Mouse (Mus musculus) myocyte (in vitro differentiated cells): ENCODE results near the gene Luzp1. TPM values are rescaled to one million over a fixed set of nuclear protein-coding genes. Genes with fewer than 3 reads are reported as not detected.

ENCODE experiments used
- H3K27me3 ChIP-seq: one replicate; pipeline ENCODE4 v1.6.1; 2011; ENCODE audit not compliant: control insufficient read depth, insufficient read depth, insufficient read length
- H3K36me3 ChIP-seq: one replicate; pipeline ENCODE4 v1.6.1; 2011; ENCODE audit not compliant: control insufficient read depth, insufficient read depth
- H3K4me2 ChIP-seq: one replicate; pipeline ENCODE4 v1.6.1; 2011; ENCODE audit warnings: low read depth, control low read depth
- H3K4me3 ChIP-seq: one replicate; pipeline ENCODE4 v1.5.1; 2011; ENCODE audit warnings: mild to moderate bottlenecking, control low read depth, moderate library complexity
- H3K79me2 ChIP-seq: one replicate; pipeline ENCODE4 v1.6.1; 2011; ENCODE audit not compliant: control insufficient read depth, insufficient read depth
- H3ac ChIP-seq: one replicate; pipeline ENCODE4 v1.6.1; 2011; ENCODE audit not compliant: control insufficient read depth, insufficient read length
- CEBPB ChIP-seq: IDR thresholded peaks from 2 replicates; pipeline ENCODE4 v1.6.1; 2011; ENCODE audit warnings: mild to moderate bottlenecking, moderate library complexity; ENCODE audit not compliant: poor library complexity, insufficient read depth, severe bottlenecking
- E2F4 ChIP-seq: IDR thresholded peaks from one replicate; pipeline ENCODE4 v1.6.1; 2011; ENCODE audit warnings: mild to moderate bottlenecking, control low read depth, moderate library complexity; ENCODE audit not compliant: insufficient read depth
- MAX ChIP-seq: IDR thresholded peaks from one replicate; pipeline ENCODE4 v1.6.1; 2011; ENCODE audit warnings: low read depth, mild to moderate bottlenecking, control low read depth
- MYOD1 ChIP-seq, 3 experiments: IDR thresholded peaks; one replicate each; pipeline ENCODE4 v1.6.1; 2011; ENCODE audit warnings: control low read depth in 2 of 3, low read depth in 2 of 3, mild to moderate bottlenecking in 2 of 3, moderate library complexity in 1 of 3; ENCODE audit not compliant: insufficient read length in 2 of 3, control insufficient read depth in 1 of 3
- MYOG ChIP-seq, 3 experiments: IDR thresholded peaks; one replicate each; pipeline ENCODE4 v1.6.1; 2011; ENCODE audit warnings: control low read depth in 2 of 3, low read depth in 2 of 3, mild to moderate bottlenecking in 2 of 3; ENCODE audit not compliant: insufficient read length in 2 of 3, control insufficient read depth in 1 of 3, insufficient read depth in 1 of 3
- POLR2A ChIP-seq: IDR thresholded peaks from one replicate; pipeline ENCODE4 v1.6.1; 2011; ENCODE audit warnings: low read depth, mild to moderate bottlenecking, control low read depth, moderate library complexity; ENCODE audit not compliant: insufficient read length
- POLR2AphosphoS2 ChIP-seq: IDR thresholded peaks from one replicate; pipeline ENCODE4 v1.6.1; 2011; ENCODE audit warnings: low read depth, control low read depth; ENCODE audit not compliant: insufficient read length
- REST ChIP-seq: IDR thresholded peaks from one replicate; pipeline ENCODE4 v1.6.1; 2011; ENCODE audit warnings: mild to moderate bottlenecking, control low read depth, moderate library complexity; ENCODE audit not compliant: insufficient read depth, insufficient read length
- SRF ChIP-seq: IDR thresholded peaks from one replicate; pipeline ENCODE4 v1.6.1; 2011; ENCODE audit warnings: low read depth; ENCODE audit not compliant: control insufficient read depth, insufficient read length
- TCF12 ChIP-seq: IDR thresholded peaks from one replicate; pipeline ENCODE4 v1.6.1; 2011; ENCODE audit warnings: mild to moderate bottlenecking, control low read depth; ENCODE audit not compliant: poor library complexity, insufficient read depth, severe bottlenecking
- TCF3 ChIP-seq: IDR thresholded peaks from one replicate; pipeline ENCODE4 v1.6.1; 2011; ENCODE audit warnings: low read depth, control low read depth; ENCODE audit not compliant: insufficient read length
- USF1 ChIP-seq: IDR thresholded peaks from one replicate; pipeline ENCODE4 v1.6.1; 2011; ENCODE audit warnings: low read depth, mild to moderate bottlenecking, control low read depth, moderate library complexity
- polyA plus RNA-seq: library from polyadenylated mRNA; unstranded; fragments of >200 nt; fragmentation: generic; extraction: Trizol; gene quantifications from one replicate; pipeline ENCODE4 v1.2.1, GENCODE M21; 2012; ENCODE audit warnings: missing spikeins

Luzp1 gene
- polyA plus RNA-seq, 1 experiment = 12.5 TPM

DNA sequence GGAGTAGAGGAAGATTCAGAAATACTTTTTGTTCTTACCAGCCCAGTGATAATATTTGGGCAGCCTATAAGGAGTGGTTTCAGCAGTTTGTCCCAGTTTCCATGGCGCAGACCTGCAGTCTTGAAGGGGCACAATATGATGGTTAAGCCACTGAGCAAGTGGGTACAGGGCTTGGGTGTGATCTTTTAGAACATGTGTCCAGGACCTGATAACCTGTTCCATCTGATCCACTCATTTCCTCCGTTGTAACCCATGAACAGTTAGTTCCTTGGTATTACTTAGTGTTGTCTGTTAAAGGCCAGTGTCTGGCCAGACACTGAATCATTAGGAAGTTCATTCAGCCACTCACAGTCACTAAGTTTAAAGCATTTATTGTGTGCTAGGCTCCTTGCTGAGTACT lies 54.7 kb downstream of the Luzp1 start:
- Histone ChIP-seq H3K79me2 (peaks cover 65% of the 10 kb centered on the region), H3K4me3 (no peak overlapping the region), H3ac (no peak overlapping the region), H3K4me2 (no peak overlapping the region), H3K27me3 (no peaks in the 10 kb centered on the region), H3K36me3 (peaks cover 6% of the 10 kb centered on the region)
- no peak for TF ChIP-seq MYOG (IDR thresholded peaks at IDR 0.05; ENCODE audit: control insufficient read depth in 1 of 3, insufficient read depth in 1 of 3, insufficient read length in 2 of 3, low read depth in 2 of 3)
- TF ChIP-seq MAX = no peak
- TF ChIP-seq REST = no peak
- TF ChIP-seq USF1 = no peak
- no peak for TF ChIP-seq SRF
- TF ChIP-seq E2F4 = no peak
- no peak for TF ChIP-seq POLR2AphosphoS2
- no peak for TF ChIP-seq CEBPB
- TF ChIP-seq TCF12 = no peak
- no peak for TF ChIP-seq MYOD1 (IDR thresholded peaks at IDR 0.05; ENCODE audit: control insufficient read depth in 1 of 3, insufficient read length in 2 of 3, low read depth in 2 of 3)
- no peak for TF ChIP-seq TCF3
- no peak for TF ChIP-seq POLR2A

DNA sequence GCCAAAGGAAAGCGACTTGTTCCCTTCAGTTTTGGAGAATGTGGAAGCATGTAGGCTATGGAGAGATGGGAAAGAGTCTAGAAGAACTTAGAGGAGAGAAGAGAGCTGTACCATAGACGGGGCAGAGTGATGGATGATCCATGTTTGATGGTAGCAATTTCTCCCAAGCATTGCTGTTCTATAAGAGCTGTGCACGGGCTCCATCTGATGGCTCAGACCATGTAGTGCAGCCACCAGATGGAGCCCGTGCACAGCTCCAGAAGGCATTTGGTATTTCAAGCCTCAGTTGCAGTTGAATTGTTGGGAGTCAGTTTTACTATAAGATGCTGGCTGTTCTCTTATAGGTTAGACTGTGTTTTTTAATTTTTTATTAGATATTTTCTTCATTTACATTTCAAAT lies 56.9 kb downstream of the Luzp1 start:
- H3K36me3 ChIP-seq = peaks cover 6% of the 10 kb centered on the region
- no peaks in the 10 kb centered on the region for H3K27me3 ChIP-seq
- no peak overlapping the region for H3K4me2 ChIP-seq
- H3K4me3 ChIP-seq = no peak overlapping the region
- TF ChIP-seq MYOG (IDR thresholded peaks at IDR 0.05; ENCODE audit: control insufficient read depth in 1 of 3, insufficient read depth in 1 of 3, insufficient read length in 2 of 3, low read depth in 2 of 3) (no peak), USF1 (no peak), MAX (no peak), POLR2AphosphoS2 (no peak)
- no peak overlapping the region for H3ac ChIP-seq
- peaks cover 60% of the 10 kb centered on the region for H3K79me2 ChIP-seq

GRCm38 (mm10) chr4:136545151-136545550 lies 75.6 kb downstream of the Luzp1 start:
- peaks cover 14% of the 10 kb centered on the region for H3K79me2 ChIP-seq
- H3K4me2 ChIP-seq = no peak overlapping the region
- no peaks in the 10 kb centered on the region for H3K27me3 ChIP-seq
- no peak overlapping the region for H3K4me3 ChIP-seq
- H3ac ChIP-seq = no peak overlapping the region
- peaks cover 70% of the 10 kb centered on the region for H3K36me3 ChIP-seq
- TF ChIP-seq MAX (no peak), POLR2A (no peak), CEBPB (no peak), POLR2AphosphoS2 (peak; percentile 10), REST (no peak)

DNA sequence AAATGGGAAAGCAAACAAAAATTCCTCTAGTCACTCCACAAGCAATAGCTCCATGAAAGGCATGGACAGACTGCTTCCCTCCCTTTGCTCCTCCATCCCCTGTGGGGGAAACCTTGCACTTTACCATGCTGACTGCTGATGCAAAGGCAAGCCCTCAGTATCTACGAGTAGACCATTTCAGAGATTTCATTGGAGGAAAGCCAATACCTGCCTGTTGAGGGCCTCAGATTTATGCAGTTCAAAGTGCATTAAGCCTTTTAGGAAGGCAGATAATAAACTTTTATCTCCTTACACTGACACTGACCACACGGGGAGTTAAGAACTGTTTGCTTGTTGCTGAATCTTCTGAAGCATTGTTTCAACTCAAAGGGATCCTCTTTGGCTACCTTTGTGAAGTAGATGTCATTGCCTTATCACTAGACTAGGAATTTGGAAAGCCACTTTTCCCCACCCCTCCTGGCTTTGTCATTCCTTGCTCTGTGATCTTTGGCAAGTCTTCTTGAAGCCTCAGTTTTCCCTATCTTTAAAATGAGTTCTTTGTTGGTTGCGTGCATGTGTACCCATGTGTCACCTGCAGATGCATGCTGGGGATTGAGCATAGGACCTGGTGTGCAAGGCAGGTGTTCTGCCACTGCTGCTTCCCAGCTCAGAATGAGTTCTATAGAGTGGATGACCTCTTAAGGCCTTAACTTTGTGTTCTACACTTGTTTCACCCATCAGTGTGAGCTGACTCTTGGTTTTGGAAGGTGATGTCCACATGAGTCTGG lies 76.9 kb downstream of the Luzp1 start:
- Histone ChIP-seq H3K4me3 (no peak overlapping the region), H3K79me2 (peaks cover 9% of the 10 kb centered on the region), H3K36me3 (peaks cover 71% of the 10 kb centered on the region), H3K4me2 (no peak overlapping the region), H3ac (no peak overlapping the region), H3K27me3 (no peaks in the 10 kb centered on the region)
- TF ChIP-seq POLR2AphosphoS2 = peak; percentile 61
- TF ChIP-seq REST = no peak
- no peak for TF ChIP-seq POLR2A

DNA sequence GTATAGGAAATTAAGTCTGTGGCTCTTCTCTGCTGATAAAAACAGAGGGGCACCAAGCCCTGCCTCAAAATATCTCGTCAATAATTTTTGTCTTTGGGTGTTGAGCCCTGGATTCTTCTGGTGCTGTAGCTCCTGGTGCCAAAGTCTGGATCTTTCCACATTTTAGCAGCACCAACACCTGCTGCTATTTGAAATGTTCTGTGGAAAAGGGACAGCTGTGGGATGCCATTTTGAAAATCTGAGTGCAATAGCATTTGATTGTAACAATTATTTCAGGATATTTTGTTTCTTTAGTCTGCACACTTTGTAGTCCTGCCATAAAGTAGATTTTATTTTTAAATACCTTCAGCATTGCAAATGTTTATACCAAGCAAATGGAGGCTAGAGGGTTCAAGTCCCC lies 78.2 kb downstream of the Luzp1 start:
- Histone ChIP-seq H3K4me3 (no peak overlapping the region), H3K36me3 (peaks cover 71% of the 10 kb centered on the region), H3K4me2 (no peak overlapping the region), H3K27me3 (no peaks in the 10 kb centered on the region), H3K79me2 (peaks cover 6% of the 10 kb centered on the region), H3ac (no peak overlapping the region)
- TF ChIP-seq POLR2A (no peak), E2F4 (no peak), REST (no peak), TCF12 (no peak), SRF (no peak), MAX (no peak), USF1 (no peak), CEBPB (no peak), POLR2AphosphoS2 (no peak), MYOG (IDR thresholded peaks at IDR 0.05; ENCODE audit: control insufficient read depth in 1 of 3, insufficient read depth in 1 of 3, insufficient read length in 2 of 3, low read depth in 2 of 3) (no peak)
